Mouse (Mus musculus) ES-Bruce4 (cell line): ENCODE data around the gene Map2k1.

Source experiments
- CTCF ChIP-seq: IDR thresholded peaks from one replicate; pipeline ENCODE4 v1.8.1; 2011; ENCODE audit warnings: low read depth, low read length
- EP300 ChIP-seq: IDR thresholded peaks from 2 replicates; pipeline ENCODE4 v1.6.1; 2011; ENCODE audit warnings: low read depth, low read length; ENCODE audit not compliant: insufficient read depth
- POLR2A ChIP-seq: IDR thresholded peaks from one replicate; pipeline ENCODE4 v1.8.1; 2011; ENCODE audit warnings: low read length; ENCODE audit not compliant: insufficient read depth

- no peak for TF ChIP-seq CTCF
- TF ChIP-seq POLR2A = no peak
- no peak for TF ChIP-seq EP300
Observed at GRCm38 (mm10) chr9:64231171-64231570, 22.3 kb downstream of the Map2k1 start.
